Mouse (Mus musculus) brain, adult 2 months (tissue): ENCODE results near the gene Npcd.

Experiments
- DNase-seq: peaks from one replicate; pipeline ENCODE4 v3.0.0; 2011; ENCODE audit warnings: low read depth, low spot score

Gene Npcd

DNA sequence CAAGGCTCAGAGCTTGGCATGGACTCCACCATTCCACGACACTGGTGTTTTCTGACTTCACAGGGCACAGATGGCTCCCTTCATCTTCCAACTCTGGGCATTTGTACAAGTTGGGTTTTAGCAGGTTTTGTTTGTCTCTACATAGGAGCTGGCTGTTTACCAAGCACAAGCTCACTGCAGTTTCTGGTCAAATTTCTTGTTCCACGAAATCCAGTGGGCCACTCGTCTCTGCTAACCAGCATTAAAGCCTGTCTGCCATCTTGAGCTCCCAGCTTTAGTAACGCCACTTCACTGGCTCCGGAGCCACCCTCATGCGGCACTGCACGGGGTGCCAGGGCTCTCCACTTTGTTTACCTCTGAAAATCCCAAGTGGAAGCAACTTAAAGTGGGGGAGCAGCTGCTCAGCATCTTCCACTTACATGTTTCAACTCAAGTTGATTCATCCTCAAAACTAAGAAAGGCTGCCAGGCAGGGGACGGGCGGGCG is 67.4 kb downstream of the Npcd start:
- peak; percentile 90 for DNase-seq

GRCm38 (mm10) chr15:79766168-79766567 is 67.9 kb downstream of the Npcd start:
- no peak for DNase-seq

DNA sequence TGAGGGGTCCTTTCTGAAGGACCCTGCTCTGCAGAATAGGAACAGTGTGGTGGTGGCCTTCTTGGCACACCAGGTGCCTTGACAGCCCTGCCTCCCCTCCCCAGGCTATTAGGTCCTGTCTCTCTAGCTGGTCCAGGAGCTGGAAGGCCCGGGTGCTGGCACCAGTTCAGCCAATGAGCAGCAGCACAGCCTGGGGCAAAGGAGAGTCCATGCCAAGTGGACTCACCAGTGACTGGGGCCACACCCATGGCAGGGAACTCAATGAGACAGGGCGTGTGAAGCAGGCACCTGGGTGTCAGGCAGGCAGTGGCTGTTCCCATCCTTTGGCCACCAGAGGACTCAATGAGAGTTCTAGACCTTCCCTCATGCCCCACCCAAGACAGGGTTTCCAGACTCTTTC is 68.7 kb downstream of the Npcd start:
- peak; percentile 59 for DNase-seq

GRCm38 (mm10) chr15:79764539-79765267 is 69.3 kb downstream of the Npcd start:
- DNase-seq, result peak; percentile 95

- peak; percentile 95 for DNase-seq
Observed at GRCm38 (mm10) chr15:79763601-79764246, 70.3 kb downstream of the Npcd start.

- DNase-seq, result no peak
Observed at GRCm38 (mm10) chr15:79763001-79763400, 71.0 kb downstream of the Npcd start.

- peak; percentile 77 for DNase-seq
Observed at GRCm38 (mm10) chr15:79760956-79761355, 73.1 kb downstream of the Npcd start.

GRCm38 (mm10) chr15:79757118-79757517 is 76.9 kb downstream of the Npcd start:
- no peak for DNase-seq

GRCm38 (mm10) chr15:79755977-79756625 is 77.9 kb downstream of the Npcd start:
- peak; percentile 84 for DNase-seq

- DNase-seq, result no peak
Observed at GRCm38 (mm10) chr15:79755176-79755575, 78.9 kb downstream of the Npcd start.

DNA sequence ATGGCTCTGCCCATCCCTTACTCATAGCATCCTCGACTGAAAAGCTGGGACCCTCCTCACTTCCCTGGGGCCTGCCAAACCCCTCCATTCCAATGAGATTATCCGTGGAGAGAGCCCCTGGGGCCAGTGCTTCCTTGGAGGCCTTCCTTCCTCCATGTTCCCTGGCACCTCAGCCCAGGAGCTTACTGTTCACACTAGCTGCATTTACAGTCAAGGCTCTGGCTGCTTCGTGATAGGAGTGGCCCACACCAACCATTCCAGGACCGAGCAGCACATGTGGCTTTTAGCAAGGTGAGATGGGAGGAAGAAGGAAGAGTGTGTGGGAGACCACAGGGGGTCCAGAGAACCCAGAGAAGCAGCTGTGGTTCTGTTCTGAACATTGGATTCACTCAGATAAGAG is 80.2 kb downstream of the Npcd start:
- DNase-seq, result no peak

DNA sequence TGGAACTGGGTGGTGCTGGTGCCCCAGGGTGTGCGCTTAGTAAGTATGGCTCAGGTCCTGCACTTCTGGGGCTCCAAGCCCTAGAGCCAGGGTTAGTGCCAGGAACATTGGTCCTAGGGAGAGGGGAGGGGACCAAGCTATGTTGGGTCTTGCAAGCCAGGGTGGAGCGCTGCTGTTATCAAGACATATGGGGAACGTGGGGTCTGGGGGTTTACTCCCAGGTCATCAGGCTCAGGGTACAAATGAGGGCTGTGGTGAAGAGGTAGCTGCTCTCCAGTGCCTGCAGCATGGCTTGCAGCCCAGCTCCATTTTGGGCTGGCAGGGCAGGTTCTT is 80.7 kb downstream of the Npcd start:
- DNase-seq, result no peak

DNA sequence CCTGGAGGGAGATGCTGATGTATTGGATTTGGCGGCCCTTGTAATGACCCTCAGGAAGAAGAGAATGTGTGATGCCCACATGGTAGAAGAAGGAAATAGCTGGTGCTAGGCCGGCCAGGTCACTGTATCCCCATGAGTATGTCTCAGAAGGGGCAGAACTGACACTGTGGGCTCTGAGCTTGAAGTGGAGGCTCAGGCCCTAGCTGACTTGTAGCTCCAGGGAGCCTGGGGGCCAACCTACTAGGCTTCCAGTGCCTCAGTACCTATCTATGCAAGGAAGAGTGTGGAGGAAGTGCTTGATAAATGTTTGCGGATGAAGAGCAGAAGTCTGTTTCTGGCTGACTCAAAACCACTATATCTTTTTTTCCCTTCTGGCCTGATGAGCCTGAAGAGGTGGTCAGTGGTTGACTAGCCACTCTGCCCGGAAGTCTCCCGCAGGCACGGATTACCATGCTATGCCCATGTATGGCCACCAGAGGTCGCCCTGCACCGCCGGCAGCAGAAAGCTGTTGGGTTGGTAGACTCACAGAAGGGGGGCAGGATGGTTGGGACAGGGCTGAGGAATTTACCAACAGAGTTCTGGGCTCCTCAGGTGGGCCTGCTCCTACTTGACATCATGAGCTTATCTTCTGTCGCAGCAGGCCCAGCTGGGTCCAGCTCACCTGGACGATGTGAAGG is 81.2 kb downstream of the Npcd start:
- DNase-seq, result peak; percentile 82

DNA sequence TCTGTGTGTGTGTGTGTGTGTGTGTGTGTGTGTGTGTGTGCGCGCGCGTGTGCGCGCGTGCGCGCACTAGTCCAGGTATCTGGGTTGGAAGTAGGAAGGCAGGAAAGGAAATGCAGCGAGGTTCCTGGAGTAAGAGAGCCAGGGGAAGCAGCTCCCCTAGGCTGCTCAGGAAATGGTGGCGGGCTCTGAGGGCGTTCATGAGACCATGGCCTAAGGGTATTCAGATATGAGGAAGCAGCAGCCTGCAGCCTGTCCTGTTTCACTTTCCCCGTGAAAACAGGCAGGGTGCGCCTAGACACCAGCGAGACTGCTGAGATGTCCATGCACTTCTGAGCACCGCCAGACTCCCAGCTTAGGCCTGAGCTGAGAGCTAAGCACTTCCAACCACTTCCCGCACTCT is 82.3 kb downstream of the Npcd start:
- DNase-seq, result no peak

- DNase-seq, result no peak
Observed at GRCm38 (mm10) chr15:79750266-79750665, 83.8 kb downstream of the Npcd start.

- no peak for DNase-seq
Observed at GRCm38 (mm10) chr15:79749162-79749561, 84.9 kb downstream of the Npcd start.

- DNase-seq, result no peak
Observed at GRCm38 (mm10) chr15:79747998-79748397, 86.0 kb downstream of the Npcd start.

- DNase-seq, result no peak
Observed at GRCm38 (mm10) chr15:79745883-79746282, 88.2 kb downstream of the Npcd start.

DNA sequence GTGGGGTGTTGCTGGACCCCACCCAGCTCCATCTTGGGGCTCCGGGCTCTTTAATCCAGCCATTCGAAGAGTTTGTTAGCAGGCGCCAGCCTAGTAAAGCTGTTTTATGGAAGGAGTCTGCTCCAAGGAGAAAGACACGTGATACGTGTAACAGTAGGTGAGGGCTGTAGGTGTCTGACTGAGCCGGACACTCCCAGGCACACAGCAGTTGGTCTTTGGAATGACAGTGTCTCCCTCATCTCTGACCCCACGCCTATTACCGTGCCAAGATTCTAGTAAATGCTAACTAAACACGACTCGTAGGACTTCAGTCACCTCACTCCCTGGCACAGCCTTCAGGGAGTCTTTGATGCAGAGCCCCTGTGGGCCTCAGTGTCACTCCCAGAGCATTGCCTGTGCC is 88.7 kb downstream of the Npcd start:
- DNase-seq, result no peak

DNA sequence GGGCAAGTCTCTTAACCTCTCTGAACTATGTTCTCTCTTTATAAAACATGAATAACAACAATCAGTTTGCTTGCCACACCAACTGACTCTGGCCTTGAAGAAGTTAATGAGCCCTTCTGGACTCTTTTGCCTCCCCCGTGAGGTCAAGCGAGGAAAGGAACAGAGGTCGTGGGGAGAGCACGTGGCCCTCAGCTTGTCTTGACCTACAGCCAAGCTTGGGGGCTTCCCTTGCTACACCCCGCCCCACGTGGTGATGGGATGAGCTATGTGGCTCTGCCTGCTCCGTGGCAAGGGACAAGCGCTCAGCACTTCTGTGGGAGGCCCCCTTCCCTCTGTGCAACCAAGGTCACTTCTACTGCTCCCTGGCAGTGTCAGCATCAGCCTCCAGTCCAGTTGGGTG is 89.3 kb downstream of the Npcd start:
- DNase-seq, result no peak

DNA sequence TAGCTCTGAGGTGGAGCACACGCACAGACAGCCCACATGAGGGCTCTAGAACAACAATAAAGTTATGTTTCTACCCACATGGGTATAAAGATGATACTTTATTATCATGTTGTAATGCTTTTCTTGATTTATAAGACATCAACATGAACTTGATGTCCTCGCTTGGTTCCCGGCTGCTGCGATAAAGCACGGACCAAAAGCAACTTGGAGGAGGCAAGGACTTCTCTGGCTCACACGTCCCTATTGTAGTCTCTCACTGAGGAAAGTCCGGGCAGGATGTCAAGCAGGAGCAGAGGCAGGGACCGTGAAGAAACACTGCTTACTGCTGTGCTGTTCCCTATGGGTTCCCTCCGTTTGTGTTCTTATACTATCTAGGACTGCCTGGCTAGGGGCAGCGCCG is 90.0 kb downstream of the Npcd start:
- no peak for DNase-seq

- no peak for DNase-seq
Observed at GRCm38 (mm10) chr15:79742706-79743023, 91.4 kb downstream of the Npcd start.
